Mouse (Mus musculus) testis, adult 2 months (tissue): ENCODE measurements around the gene Xylt1.

Experiments
- CTCF ChIP-seq: fragments of 200-500 bp; IDR thresholded peaks from 2 replicates; pipeline ENCODE4 v1.5.1; 2012; ENCODE audit warnings: low read depth, mild to moderate bottlenecking, inconsistent platforms, low read length, moderate library complexity; ENCODE audit not compliant: control insufficient read depth, insufficient read depth, insufficient replicate concordance
- POLR2A ChIP-seq: fragments of 200-500 bp; IDR thresholded peaks from 2 replicates; pipeline ENCODE4 v1.6.1; 2012; ENCODE audit warnings: low read depth, mild to moderate bottlenecking, inconsistent platforms, low read length, moderate library complexity; ENCODE audit not compliant: control insufficient read depth

GRCm38 (mm10) chr7:117454789-117455548 lies 74.2 kb downstream of the Xylt1 start:
- TF ChIP-seq CTCF = no peak
- TF ChIP-seq POLR2A = no peak
